ENCODE assay signal across 22 mouse cellular contexts in the genomic region with DNA sequence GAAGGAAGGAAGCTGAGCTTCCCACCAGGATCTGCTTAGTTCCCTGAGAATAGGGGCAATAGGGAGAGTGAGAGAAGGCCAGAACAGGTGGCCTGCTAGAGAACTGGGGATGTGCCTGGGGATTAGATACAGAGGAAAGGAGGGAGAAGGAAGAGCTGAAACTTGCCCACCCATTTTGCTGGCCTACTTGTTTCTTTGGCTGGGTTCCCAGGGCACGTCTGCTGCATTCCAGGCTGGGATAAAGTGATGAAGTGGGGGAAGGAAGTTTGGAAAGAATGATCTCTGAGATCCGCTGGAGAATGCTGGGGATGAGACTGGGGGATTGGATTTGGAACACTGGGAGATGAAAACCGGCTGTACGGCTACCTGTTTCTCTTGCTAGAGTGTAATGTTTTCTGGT.
DNase-seq lines count a peak whose midpoint lies in the region; ATAC-seq lines count a peak whose summit lies in the region.
"Had no signal": no experiment of that assay in that cellular context is flagged by ENCODE, and none has a peak within 500 bp of the region (broad histone marks: within the 10 kb centered on the region; RNA-seq: fewer than 3 reads in every experiment).

No protein-coding gene starts in this region.

- DNase-seq in embryonic facial prominence, embryonic 14.5 days (ENCODE audit: low spot score) = peak; percentile 30
- DNase-seq in embryonic facial prominence, embryonic 10.5 days (ENCODE audit: low spot score) = no peak
- peak; percentile 7 to 27 for DNase-seq in heart, postnatal 14 days
- DNase-seq in heart, embryonic 10.5 days (ENCODE audit: low spot score) = no peak
- DNase-seq in liver (peak; percentile 4), MN1 (ENCODE audit: low spot score) (no peak)
- no peak for DNase-seq in liver, embryonic 11.5 days (ENCODE audit: low spot score)
- peak; percentile 37 for DNase-seq in lung, postnatal 14 days
- DNase-seq: adrenal gland, postnatal 25 days; cerebellum, adult 11 months; cerebellum, postnatal 14 days; kidney, adult 18-20 months; liver, postnatal 0 days; thymus, adult 18-20 months; thymus, postnatal 4 days had no signal

- WGBS in embryonic facial prominence, embryonic 14.5 days = 64% methylated on average over 4 of the region's 4 CpGs
- 82% methylated on average over 4 of the region's 4 CpGs for WGBS in embryonic facial prominence, embryonic 10.5 days
- 60% methylated on average over 4 of the region's 4 CpGs for WGBS in heart, embryonic 10.5 days
- WGBS in liver, embryonic 11.5 days = 85% methylated on average over 4 of the region's 4 CpGs

- H3K27me3 ChIP-seq in embryonic facial prominence, embryonic 14.5 days (replicated peaks; ENCODE audit: control insufficient read depth, insufficient read depth, low read length) = no peaks in the 10 kb centered on the region
- no peaks in the 10 kb centered on the region for H3K27me3 ChIP-seq in embryonic facial prominence, embryonic 10.5 days (replicated peaks; ENCODE audit: low read depth, poor library complexity, severe bottlenecking)
- no peaks in the 10 kb centered on the region for H3K27me3 ChIP-seq in heart, embryonic 10.5 days (ENCODE audit: insufficient read depth, poor library complexity, severe bottlenecking)
- H3K27me3 ChIP-seq in liver, embryonic 11.5 days (replicated peaks; ENCODE audit: control insufficient read depth, insufficient read depth, low read length) = no peaks in the 10 kb centered on the region
- H3K27me3 ChIP-seq: embryonic facial prominence, embryonic 15.5 days; limb, embryonic 15.5 days; stomach, embryonic 15.5 days had no signal

- no peak overlapping the region for H3K4me2 ChIP-seq in embryonic facial prominence, embryonic 14.5 days (ENCODE audit: low read depth, low read length)
- no peak overlapping the region for H3K4me2 ChIP-seq in liver, embryonic 11.5 days
- H3K4me2 ChIP-seq: embryonic facial prominence, embryonic 15.5 days; limb, embryonic 15.5 days; stomach, embryonic 15.5 days had no signal

- H3K4me3 ChIP-seq in embryonic facial prominence, embryonic 14.5 days (ENCODE audit: low read depth, low read length) = no peak overlapping the region
- no peak overlapping the region for H3K4me3 ChIP-seq in embryonic facial prominence, embryonic 10.5 days
- no peak overlapping the region for H3K4me3 ChIP-seq in heart, embryonic 10.5 days
- H3K4me3 ChIP-seq in liver, embryonic 11.5 days (ENCODE audit: low read depth, low read length) = no peak overlapping the region
- H3K4me3 ChIP-seq: embryonic facial prominence, embryonic 15.5 days; hindbrain, embryonic 10.5 days; limb, embryonic 15.5 days; stomach, embryonic 15.5 days had no signal

- intact Hi-C loops in heart, postnatal 14 days (cut with DNase I) = no loop called here

- H3K9me3 ChIP-seq in embryonic facial prominence, embryonic 14.5 days (ENCODE audit: control insufficient read depth, low read length) = no peaks in the 10 kb centered on the region
- no peaks in the 10 kb centered on the region for H3K9me3 ChIP-seq in embryonic facial prominence, embryonic 10.5 days
- no peaks in the 10 kb centered on the region for H3K9me3 ChIP-seq in heart, embryonic 10.5 days
- H3K9me3 ChIP-seq in liver, embryonic 11.5 days (ENCODE audit: control insufficient read depth, low read length) = no peaks in the 10 kb centered on the region
- H3K9me3 ChIP-seq: embryonic facial prominence, embryonic 15.5 days; hindbrain, embryonic 10.5 days; limb, embryonic 15.5 days; stomach, embryonic 15.5 days had no signal

- no peak for ATAC-seq in embryonic facial prominence, embryonic 14.5 days (ENCODE audit: low read depth)
- ATAC-seq in liver, embryonic 11.5 days (replicated peaks; ENCODE audit: low FRiP score) = no peak
- ATAC-seq: CD4-positive, CD25-positive, alpha-beta regulatory T cell, adult 4 months; forebrain, embryonic 16.5 days; liver, postnatal 0 days; midbrain, embryonic 16.5 days had no signal

- H3K9ac ChIP-seq in embryonic facial prominence, embryonic 14.5 days (ENCODE audit: low read depth, low read length) = no peak overlapping the region
- H3K9ac ChIP-seq in liver, embryonic 11.5 days (ENCODE audit: low read depth, low read length) = no peak overlapping the region
- H3K9ac ChIP-seq: embryonic facial prominence, embryonic 15.5 days; limb, embryonic 15.5 days; liver, postnatal 0 days; stomach, embryonic 15.5 days had no signal

- no peaks in the 10 kb centered on the region for H3K36me3 ChIP-seq in embryonic facial prominence, embryonic 14.5 days (ENCODE audit: control insufficient read depth, insufficient read depth, low read length)
- H3K36me3 ChIP-seq in embryonic facial prominence, embryonic 10.5 days (replicated peaks) = no peaks in the 10 kb centered on the region
- H3K36me3 ChIP-seq in heart, embryonic 10.5 days = no peaks in the 10 kb centered on the region
- no peaks in the 10 kb centered on the region for H3K36me3 ChIP-seq in liver, embryonic 11.5 days (ENCODE audit: control insufficient read depth, insufficient read depth, low read length)
- H3K36me3 ChIP-seq: embryonic facial prominence, embryonic 15.5 days; hindbrain, embryonic 10.5 days; limb, embryonic 15.5 days; stomach, embryonic 15.5 days had no signal

- H3K4me1 ChIP-seq in embryonic facial prominence, embryonic 14.5 days (ENCODE audit: control insufficient read depth, insufficient read depth, low read length) = no peaks in the 10 kb centered on the region
- no peaks in the 10 kb centered on the region for H3K4me1 ChIP-seq in embryonic facial prominence, embryonic 10.5 days
- H3K4me1 ChIP-seq in heart, embryonic 10.5 days = no peaks in the 10 kb centered on the region
- no peaks in the 10 kb centered on the region for H3K4me1 ChIP-seq in liver, embryonic 11.5 days (replicated peaks; ENCODE audit: control insufficient read depth, insufficient read depth, low read length)
- H3K4me1 ChIP-seq: embryonic facial prominence, embryonic 15.5 days; hindbrain, embryonic 10.5 days; limb, embryonic 15.5 days; stomach, embryonic 15.5 days had no signal

- no peak overlapping the region for H3K27ac ChIP-seq in embryonic facial prominence, embryonic 14.5 days (replicated peaks; ENCODE audit: low read depth, low read length)
- no peak overlapping the region for H3K27ac ChIP-seq in embryonic facial prominence, embryonic 10.5 days (replicated peaks)
- H3K27ac ChIP-seq in heart, embryonic 10.5 days = no peak overlapping the region
- H3K27ac ChIP-seq in liver, embryonic 11.5 days (ENCODE audit: low read depth, low read length) = no peak overlapping the region
- H3K27ac ChIP-seq: embryonic facial prominence, embryonic 15.5 days; hindbrain, embryonic 10.5 days; limb, embryonic 15.5 days; stomach, embryonic 15.5 days had no signal

Comparison
In these comparisons a context has a peak if more than half of its experiments do, and no peak if none do; other contexts are left out.
1. DNase-seq: peak in embryonic facial prominence, embryonic 14.5 days (single experiment), heart, postnatal 14 days (2 of 2), liver (single experiment) and lung, postnatal 14 days (single experiment); none in embryonic facial prominence, embryonic 10.5 days (single experiment), heart, embryonic 10.5 days (single experiment), liver, embryonic 11.5 days (single experiment) and MN1 (single experiment).